8 mouse cellular contexts compared by ENCODE assay signal in the genomic region with DNA sequence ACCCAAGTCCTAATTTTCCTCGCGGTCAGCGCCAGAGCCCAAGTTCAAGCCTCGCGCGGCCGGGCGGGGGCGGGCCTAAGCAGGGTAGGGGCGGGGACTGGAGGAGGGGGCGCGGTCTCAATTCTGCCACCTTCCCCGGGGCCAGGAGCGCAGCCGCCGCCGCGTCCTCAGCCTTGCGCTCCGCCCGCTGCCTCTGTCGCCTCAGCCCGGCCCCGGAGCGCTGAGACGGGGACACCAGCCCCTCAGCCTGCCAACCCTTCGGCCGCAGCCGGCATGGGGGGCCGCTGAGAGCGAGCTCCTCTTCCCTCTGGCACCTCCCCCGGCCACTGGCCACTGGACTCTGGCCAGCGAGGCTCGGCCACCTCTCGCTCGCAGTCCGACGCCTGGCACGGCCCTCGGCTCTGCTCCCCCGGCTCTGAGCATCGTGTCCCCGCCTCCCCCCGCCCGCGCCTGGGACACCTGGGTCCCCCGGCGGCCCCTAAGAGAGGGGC. TPM values are rescaled to one million over a fixed set of nuclear protein-coding genes. Genes with fewer than 3 reads are reported as not detected.
DNase-seq lines count a peak whose midpoint lies in the region; ATAC-seq lines count a peak whose summit lies in the region.

A gene (plus strand): TSS at position 135 of the 491 bp plus-strand sequence.

- H3K4me2 ChIP-seq in embryonic facial prominence, embryonic 13.5 days = peak within 1 kb of the TSS; percentile 97

- H3K4me1 ChIP-seq in embryonic facial prominence, embryonic 13.5 days = peaks cover 38% of the 10 kb centered on the region

- peak; percentile 82 for ATAC-seq in embryonic facial prominence, embryonic 13.5 days (ENCODE audit: insufficient number of reproducible peaks, insufficient read depth, low FRiP score, low TSS enrichment, low read depth)
- peak; percentile 52; the same call in 1 of the 2 replicates for ATAC-seq in monocyte, adult 5-6 weeks (replicated peaks; ENCODE audit: insufficient number of reproducible peaks, low FRiP score, low TSS enrichment, poor library complexity, severe bottlenecking)

- H3K9me3 ChIP-seq in embryonic facial prominence, embryonic 13.5 days = no peaks in the 10 kb centered on the region

- peaks cover 33% of the 10 kb centered on the region for H3K36me3 ChIP-seq in embryonic facial prominence, embryonic 13.5 days

- H3K27ac ChIP-seq in embryonic facial prominence, embryonic 13.5 days = peak within 1 kb of the TSS; percentile 22; the same call in 1 of the 2 replicates

- WGBS in embryonic facial prominence, embryonic 13.5 days = under 1% methylated on average over 35 of the region's 48 CpGs

- H3K9ac ChIP-seq in embryonic facial prominence, embryonic 13.5 days = peak within 1 kb of the TSS; percentile 83

- H3K27me3 ChIP-seq in embryonic facial prominence, embryonic 13.5 days = peaks cover 34% of the 10 kb centered on the region

- peak within 1 kb of the TSS; percentile 80 for H3K4me3 ChIP-seq in embryonic facial prominence, embryonic 13.5 days

- DNase-seq in A20 (ENCODE audit: low read depth, low spot score) (peak; percentile 87), liver (peak; percentile 85)
- DNase-seq in adrenal gland, postnatal 4 days (ENCODE audit: low spot score in 2 of 2) = peak; percentile 62 to 76
- peak; percentile 73 for DNase-seq in heart, adult 8-10 months (ENCODE audit: low spot score)
- DNase-seq in kidney, adult 9 months = peak; percentile 87
- peak; percentile 72 to 76 for DNase-seq in spleen, postnatal 36 days (ENCODE audit: low spot score in 2 of 2)

RNA-seq across cellular contexts. Expression of the gene that starts here (rescaled TPM):
- total RNA-seq in adrenal gland, postnatal 4 days (2021) = 1 to 10 TPM; 2.6 to 3.0 TPM
- 3.9 and 4.7 TPM in 2 replicates for polyA plus RNA-seq in embryonic facial prominence, embryonic 13.5 days (2015; fragmentation: Nextera tagmentation; extraction: Ambion mirVana)
- total RNA-seq in heart, adult 8-10 months (2022) = 1 to 10 TPM in 1 of 4 experiments, under 1 TPM in 3; 0.38 to 1.1 (median 0.76) TPM
- not detected in 3 replicates for total RNA-seq in monocyte, adult 5-6 weeks (2017)

Comparison
In these comparisons a context has a peak if more than half of its experiments do, and no peak if none do; other contexts are left out.
1. Peak in every context shown above with its lines: DNase-seq, ATAC-seq, H3K4me3 ChIP-seq and H3K27ac ChIP-seq.
2. Peak in ATAC-seq in monocyte, adult 5-6 weeks; RNA of the gene not detected or under 1 TPM.